Mouse (Mus musculus): ENCODE data around the gene Slamf6. TPM values are rescaled to one million over a fixed set of nuclear protein-coding genes. Genes with fewer than 3 reads are reported as not detected.

Gene Slamf6
- total RNA-seq, 2 experiments from 2014 or later = 0.24 TPM; not detected in 1

DNA sequence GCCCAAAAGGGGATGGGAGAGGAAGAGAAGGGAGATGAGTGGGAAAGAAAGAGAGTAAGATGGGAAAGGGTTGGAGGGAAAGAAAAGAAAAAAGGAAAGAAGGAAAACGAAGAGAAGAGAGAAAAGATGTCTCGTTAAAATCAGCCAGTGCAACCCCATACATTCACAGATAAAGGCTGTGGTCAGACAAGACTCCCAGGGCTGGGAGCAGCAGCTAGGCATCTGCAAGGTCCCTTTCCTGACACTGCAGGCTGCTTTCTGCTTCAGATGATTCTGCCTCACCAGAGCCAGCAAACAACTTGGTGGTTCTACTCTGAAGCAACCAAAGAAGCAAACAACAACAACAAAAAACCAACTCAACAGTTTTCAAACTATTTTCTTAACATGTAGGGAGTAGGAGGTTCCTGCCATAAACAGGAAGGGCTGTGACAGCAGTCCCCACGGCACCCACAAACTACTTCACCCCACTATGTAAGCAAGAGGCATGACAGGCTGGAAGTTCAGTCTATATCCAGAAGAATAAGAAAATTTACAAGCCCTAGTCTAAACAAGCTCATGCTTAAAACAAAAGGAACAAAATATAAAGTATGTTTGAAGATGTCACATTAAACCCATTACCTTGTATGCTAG, 66.2 kb downstream of the Slamf6 start:
- intact Hi-C loops (cut with DNase I) = no loop called here
- DNase-seq (ENCODE audit: extremely low spot score in 1 of 2, low spot score in 2 of 2) = no peak

DNA sequence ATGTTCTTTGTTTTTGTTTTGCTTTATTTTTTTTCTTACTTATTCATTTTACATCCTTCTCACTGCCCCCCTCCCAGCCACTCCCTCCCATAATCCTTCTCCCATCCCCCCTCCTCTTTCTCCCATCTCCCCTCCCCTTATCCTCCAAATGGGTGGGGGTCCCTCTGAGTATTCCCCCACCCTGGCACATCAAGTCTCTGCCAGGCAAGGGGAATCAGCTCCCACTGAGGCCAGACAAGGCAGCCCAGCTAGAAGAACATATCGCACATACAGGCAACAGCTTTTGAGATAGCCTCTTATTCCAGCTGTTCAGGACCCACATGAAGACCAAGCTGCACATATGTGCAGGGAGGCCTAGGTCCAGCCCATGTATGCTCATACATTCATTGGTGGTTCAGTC, 66.8 kb downstream of the Slamf6 start:
- intact Hi-C loops (cut with DNase I) = no loop called here

DNA sequence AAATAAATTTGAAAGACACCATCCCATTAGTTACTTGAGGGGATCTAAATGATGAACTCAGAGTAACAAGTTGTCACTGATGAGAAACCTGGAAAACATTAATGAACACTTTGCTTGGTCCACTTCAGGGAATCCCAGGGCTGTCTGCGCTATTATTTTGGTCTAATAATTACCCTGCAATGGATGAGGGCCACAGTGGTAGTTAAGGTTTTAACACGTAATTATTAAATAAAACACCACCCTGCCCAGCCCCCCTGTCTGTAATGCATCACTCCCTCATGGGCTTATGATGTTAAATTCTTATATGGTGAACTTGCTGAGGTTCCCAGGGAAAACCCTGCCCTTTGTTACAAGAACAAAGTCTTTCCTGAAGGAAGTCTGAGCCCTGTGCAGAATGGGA, 74.6 kb downstream of the Slamf6 start:
- intact Hi-C loops (cut with DNase I) = no loop called here
- DNase-seq (ENCODE audit: extremely low spot score in 1 of 2, low spot score in 2 of 2) = no peak

More for the DNA sequence above, 66.8 kb downstream of the Slamf6 start:
- no peak for DNase-seq (ENCODE audit: extremely low spot score in 1 of 2, low spot score in 2 of 2)

DNA sequence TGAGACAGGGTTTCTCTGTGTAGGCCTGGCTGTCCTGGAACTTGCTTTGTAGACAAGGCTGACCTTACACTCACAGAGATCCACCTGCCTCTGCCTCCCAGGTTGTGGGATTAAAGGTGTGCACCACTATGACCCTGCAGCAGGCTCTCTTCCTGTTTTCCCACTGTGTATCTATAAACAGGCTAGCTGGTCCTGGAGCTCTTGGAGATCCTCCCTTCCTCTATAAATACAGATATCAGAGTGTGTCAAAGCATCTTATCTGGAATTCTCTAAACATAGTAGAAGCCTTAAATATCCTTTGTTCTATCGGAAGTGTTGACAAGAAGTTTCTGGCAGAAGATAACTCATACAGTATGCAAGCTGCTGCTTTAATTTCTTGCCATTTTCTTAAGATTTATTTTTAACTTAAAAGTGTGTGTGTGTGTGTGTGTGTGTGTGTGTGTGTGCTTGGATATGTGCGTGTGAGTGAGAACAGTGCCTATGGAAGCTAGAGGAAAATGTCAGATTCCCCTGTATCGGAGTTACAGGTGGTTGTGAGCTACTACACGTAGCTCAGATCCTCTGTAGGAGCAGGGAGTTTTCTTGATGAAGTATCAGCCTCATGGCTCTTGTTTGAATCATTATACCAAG, 75.7 kb downstream of the Slamf6 start:
- peak in 1 of 2 experiments; percentile 28 for DNase-seq (ENCODE audit: extremely low spot score in 1 of 2, low spot score in 2 of 2)
- intact Hi-C loops (cut with DNase I) = no loop called here

DNA sequence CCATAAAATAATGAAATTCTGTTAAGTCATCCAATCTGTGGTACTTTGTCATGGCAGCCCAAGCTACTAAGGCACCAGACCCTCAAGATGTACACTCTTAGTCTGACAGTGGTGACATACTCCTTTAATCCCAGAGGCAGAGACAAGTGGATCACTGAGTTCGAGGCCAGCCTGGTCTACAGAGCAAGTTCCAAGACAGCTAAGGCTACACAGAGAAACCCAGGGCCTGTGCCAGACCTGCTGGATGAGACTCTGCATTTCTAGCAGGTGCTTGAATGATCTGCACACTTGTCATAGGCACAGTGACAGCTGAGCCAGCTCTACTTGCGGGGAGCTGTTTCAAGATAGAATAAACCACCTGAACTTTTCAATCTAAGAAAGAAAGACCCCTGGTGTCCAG, 77.2 kb downstream of the Slamf6 start:
- no peak for DNase-seq (ENCODE audit: extremely low spot score in 1 of 2, low spot score in 2 of 2)
- intact Hi-C loops (cut with DNase I) = no loop called here

DNA sequence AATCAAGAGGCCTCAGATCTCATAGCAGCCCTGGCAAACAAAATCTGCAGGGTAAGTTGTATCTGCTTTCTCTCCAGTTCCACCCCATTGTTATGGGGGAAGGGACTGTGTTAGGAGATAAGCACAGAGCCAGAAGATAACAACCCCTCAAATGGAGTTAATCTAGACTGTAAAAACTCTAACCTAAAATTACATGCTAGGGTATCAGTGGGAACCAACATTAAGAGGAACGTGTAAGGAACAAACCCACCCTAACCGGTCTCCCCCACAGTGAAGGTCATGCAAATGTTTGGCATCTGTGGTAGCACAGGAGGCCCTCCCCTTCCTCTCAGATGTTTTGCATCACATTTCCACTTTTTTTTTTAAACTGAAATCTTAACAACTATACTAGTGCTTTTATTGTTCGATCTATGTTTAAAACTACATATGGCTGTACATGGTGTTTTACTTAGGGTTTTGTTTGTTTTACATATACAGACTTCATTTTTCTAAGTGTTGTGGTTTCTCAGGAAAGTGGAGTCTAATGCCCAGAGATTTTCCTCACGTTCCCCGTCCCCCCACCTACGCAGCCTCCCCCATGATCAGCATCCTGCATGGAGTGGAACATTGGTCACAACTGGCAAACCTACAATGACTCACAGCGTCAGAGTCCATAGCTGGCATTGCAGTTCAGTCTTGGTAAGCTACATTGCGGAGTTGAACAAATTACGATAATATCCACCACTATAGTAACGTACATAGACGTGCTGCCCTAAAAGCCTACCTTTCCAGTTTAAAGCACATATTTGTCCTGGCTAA, 77.8 kb downstream of the Slamf6 start:
- no peak for DNase-seq (ENCODE audit: extremely low spot score in 1 of 2, low spot score in 2 of 2)
- intact Hi-C loops (cut with DNase I) = no loop called here

DNA sequence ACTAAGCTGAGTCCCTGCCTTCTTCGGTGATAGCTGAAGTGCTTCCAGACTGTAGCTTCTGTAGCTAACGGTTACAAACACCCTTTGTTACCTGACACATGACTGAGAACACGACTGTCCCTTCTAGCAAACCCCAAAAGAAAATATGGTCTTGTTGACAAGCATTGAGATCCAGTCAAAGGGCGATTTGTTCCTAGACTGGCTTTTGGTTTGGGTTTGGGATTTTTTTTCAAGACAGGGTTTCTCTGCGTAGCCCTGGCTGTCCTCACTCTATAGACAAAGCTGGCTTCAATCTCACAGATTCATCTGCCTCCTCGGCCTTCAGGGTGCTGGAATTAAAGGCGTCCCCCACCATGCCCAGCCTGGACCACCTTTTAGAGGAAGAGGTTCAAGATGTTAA, 79.4 kb downstream of the Slamf6 start:
- intact Hi-C loops (cut with DNase I) = no loop called here
- DNase-seq (ENCODE audit: extremely low spot score in 1 of 2, low spot score in 2 of 2) = no peak

DNA sequence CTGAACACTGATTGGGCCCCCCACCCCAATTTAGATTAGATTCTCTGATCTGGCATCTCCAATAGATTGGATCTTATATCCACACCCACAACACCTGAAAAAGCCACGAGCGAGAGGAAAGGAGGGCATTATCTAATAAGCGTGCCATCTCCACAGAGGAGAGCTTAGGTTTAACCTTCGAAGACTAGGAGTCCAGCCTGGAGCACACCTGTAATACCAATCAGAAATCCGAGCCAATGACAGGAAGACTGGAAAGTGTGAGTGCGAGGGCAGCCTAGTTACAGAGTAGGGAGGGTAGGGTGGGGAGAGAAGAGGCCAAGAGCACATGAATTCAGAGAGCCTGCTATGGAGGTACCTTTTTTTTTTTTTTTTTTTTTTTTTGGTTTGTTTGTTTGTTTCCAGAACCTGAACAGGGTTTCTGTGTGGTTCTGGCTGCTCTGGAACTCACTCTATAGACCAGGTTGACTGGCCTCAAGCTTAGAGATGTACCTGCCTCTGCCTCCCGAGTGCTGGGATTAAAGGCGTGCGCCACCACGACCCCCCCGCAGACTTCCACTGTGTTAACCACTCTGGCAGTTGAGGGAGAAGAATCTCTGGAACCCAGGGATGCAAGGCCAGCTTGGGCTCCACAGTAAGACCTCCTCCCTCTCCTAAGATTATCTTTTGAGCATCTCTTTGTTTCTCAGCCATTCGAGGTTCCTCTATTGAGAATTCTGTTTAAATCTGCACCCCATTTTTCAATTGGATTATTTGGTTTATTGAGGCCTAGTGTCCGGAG, 81.7 kb downstream of the Slamf6 start:
- DNase-seq (ENCODE audit: extremely low spot score in 1 of 2, low spot score in 2 of 2) = no peak
- intact Hi-C loops (cut with DNase I) = no loop called here

DNA sequence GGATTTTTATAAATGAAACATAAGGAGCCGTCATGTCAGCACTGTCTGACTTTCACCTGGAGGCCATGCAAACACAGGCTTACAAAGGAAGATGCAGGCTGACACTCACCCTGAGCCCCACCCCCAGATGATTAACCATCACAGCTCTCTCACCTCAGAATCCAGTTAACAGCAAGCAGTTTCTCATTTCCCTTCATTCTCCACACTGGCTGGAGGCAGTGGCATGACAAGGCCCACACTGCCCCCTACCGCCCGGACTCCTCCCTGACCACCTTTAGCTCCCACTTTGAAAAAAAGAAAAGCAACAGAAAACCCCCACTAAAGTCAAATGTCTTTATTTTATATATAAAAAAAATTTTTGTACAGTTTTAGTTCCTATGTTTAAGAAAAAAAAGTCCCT, 83.3 kb downstream of the Slamf6 start:
- intact Hi-C loops (cut with DNase I) = loop anchor here (5.0 kb wide), 1 partner anchor 173 kb away; no protein-coding TSS in a partner anchor
- DNase-seq (ENCODE audit: extremely low spot score in 1 of 2, low spot score in 2 of 2) = peak; percentile 54 to 79

DNA sequence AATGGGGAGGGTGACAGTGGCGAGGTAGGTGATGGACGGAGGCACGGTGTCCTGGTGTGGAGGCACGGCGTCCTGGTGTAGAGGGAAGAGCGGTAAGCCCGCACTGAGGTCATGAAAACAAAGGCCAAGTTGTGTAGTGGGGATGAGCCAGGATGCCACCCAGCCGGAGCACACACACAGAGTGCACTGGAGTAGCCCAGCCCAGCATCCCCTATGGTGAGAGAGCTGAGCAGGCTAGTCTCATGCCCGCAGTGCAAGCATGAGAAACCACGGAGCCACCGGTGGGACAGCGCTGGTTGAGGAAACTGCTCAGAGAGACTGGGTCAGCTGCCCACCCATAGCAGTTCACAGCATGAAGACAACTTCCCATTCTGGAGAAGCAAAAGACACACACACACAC, 84.3 kb downstream of the Slamf6 start:
- intact Hi-C loops (cut with DNase I) = loop anchor here (5.0 kb wide), 1 partner anchor 174 kb away; no protein-coding TSS in a partner anchor
- no peak for DNase-seq (ENCODE audit: extremely low spot score in 1 of 2, low spot score in 2 of 2)

Other genes starting within 250 kb of the Slamf6 start
- gene Cd48, start 235.5 kb upstream of the Slamf6 start, total RNA-seq (2021) = under 1 TPM; 0.30 to 0.47 TPM
- under 1 TPM; 0.41 to 0.51 TPM for gene Slamf1, start 150.4 kb upstream of the Slamf6 start, total RNA-seq (2021)
- gene Cd84, start 77.8 kb upstream of the Slamf6 start, total RNA-seq (2021) = 1 to 10 TPM; 1.7 to 2.1 TPM
- gene Gm10521, start 21.9 kb upstream of the Slamf6 start, total RNA-seq (2021) = under 1 TPM in 1 of 2 experiments, not detected in 1; 0.13 TPM
- gene Vangl2, start 110.9 kb downstream of the Slamf6 start, total RNA-seq (2021) = 10 to 100 TPM; 32.8 to 34.0 TPM
- gene Nhlh1, start 140.1 kb downstream of the Slamf6 start, total RNA-seq (2021) = under 1 TPM in 1 of 2 experiments, not detected in 1; 0.32 TPM
- gene Copa, start 165.0 kb downstream of the Slamf6 start, total RNA-seq (2021) = 100 to 1,000 TPM; 179 to 183 TPM
- 10 to 100 TPM; 79.0 to 82.2 TPM for gene Ncstn, start 165.3 kb downstream of the Slamf6 start, total RNA-seq (2021)
- 100 to 1,000 TPM in 1 of 2 experiments, 10 to 100 TPM in 1; 99.1 to 104 TPM for gene Pex19, start 209.2 kb downstream of the Slamf6 start, total RNA-seq (2021)
- gene Dcaf8, start 230.6 kb downstream of the Slamf6 start, total RNA-seq (2021) = 10 to 100 TPM; 87.0 to 88.0 TPM